Mouse (Mus musculus) myocyte (in vitro differentiated cells): ENCODE measurements around the gene Fgd3.
A peak's percentile ranks its signal among the peaks of the same experiment; 100 is the strongest.

Source experiments
- CEBPB ChIP-seq: IDR thresholded peaks from 2 replicates; pipeline ENCODE4 v1.6.1; 2011; ENCODE audit warnings: mild to moderate bottlenecking, moderate library complexity; ENCODE audit not compliant: poor library complexity, insufficient read depth, severe bottlenecking
- E2F4 ChIP-seq: IDR thresholded peaks from one replicate; pipeline ENCODE4 v1.6.1; 2011; ENCODE audit warnings: mild to moderate bottlenecking, control low read depth, moderate library complexity; ENCODE audit not compliant: insufficient read depth
- MAX ChIP-seq: IDR thresholded peaks from one replicate; pipeline ENCODE4 v1.6.1; 2011; ENCODE audit warnings: low read depth, mild to moderate bottlenecking, control low read depth
- MYOD1 ChIP-seq, 3 experiments: IDR thresholded peaks; one replicate each; pipeline ENCODE4 v1.6.1; 2011; ENCODE audit warnings: control low read depth in 2 of 3, low read depth in 2 of 3, mild to moderate bottlenecking in 2 of 3, moderate library complexity in 1 of 3; ENCODE audit not compliant: insufficient read length in 2 of 3, control insufficient read depth in 1 of 3
- POLR2A ChIP-seq: IDR thresholded peaks from one replicate; pipeline ENCODE4 v1.6.1; 2011; ENCODE audit warnings: low read depth, mild to moderate bottlenecking, control low read depth, moderate library complexity; ENCODE audit not compliant: insufficient read length
- POLR2AphosphoS2 ChIP-seq: IDR thresholded peaks from one replicate; pipeline ENCODE4 v1.6.1; 2011; ENCODE audit warnings: low read depth, control low read depth; ENCODE audit not compliant: insufficient read length
- TCF12 ChIP-seq: IDR thresholded peaks from one replicate; pipeline ENCODE4 v1.6.1; 2011; ENCODE audit warnings: mild to moderate bottlenecking, control low read depth; ENCODE audit not compliant: poor library complexity, insufficient read depth, severe bottlenecking
- TCF3 ChIP-seq: IDR thresholded peaks from one replicate; pipeline ENCODE4 v1.6.1; 2011; ENCODE audit warnings: low read depth, control low read depth; ENCODE audit not compliant: insufficient read length
- USF1 ChIP-seq: IDR thresholded peaks from one replicate; pipeline ENCODE4 v1.6.1; 2011; ENCODE audit warnings: low read depth, mild to moderate bottlenecking, control low read depth, moderate library complexity

- TF ChIP-seq POLR2A = no peak
- TF ChIP-seq MAX = no peak
- TF ChIP-seq MYOD1 (IDR thresholded peaks at IDR 0.05; ENCODE audit: control insufficient read depth in 1 of 3, insufficient read length in 2 of 3, low read depth in 2 of 3) = peak in 2 of 3 experiments; percentile 90 to 92
- no peak for TF ChIP-seq USF1
- TF ChIP-seq CEBPB = no peak
- peak; percentile 71 for TF ChIP-seq TCF12
- no peak for TF ChIP-seq E2F4
- TF ChIP-seq POLR2AphosphoS2 = no peak
- TF ChIP-seq TCF3 = peak; percentile 52
Measured at GRCm38 (mm10) chr13:49349335-49349734, 29.2 kb upstream of the Fgd3 start.
